Mouse (Mus musculus): Measurements from ENCODE around the gene Flvcr1.

Gene Flvcr1

GRCm38 (mm10) chr1:191026021-191026713 is at the start of gene Flvcr1:
Gene Flvcr1 (minus strand): TSS chr1:191026158.
- DNase-seq (ENCODE audit: low spot score), result peak; percentile 98

- no peak for DNase-seq (ENCODE audit: low spot score)
Measured at GRCm38 (mm10) chr1:191075199-191075883, 49.4 kb upstream of the Flvcr1 start.

- DNase-seq (ENCODE audit: low spot score), result no peak
Measured at GRCm38 (mm10) chr1:191073486-191073885, 47.5 kb upstream of the Flvcr1 start.

GRCm38 (mm10) chr1:191073001-191073400 is 47.0 kb upstream of the Flvcr1 start:
- peak; percentile 26 for DNase-seq (ENCODE audit: low spot score)

DNA sequence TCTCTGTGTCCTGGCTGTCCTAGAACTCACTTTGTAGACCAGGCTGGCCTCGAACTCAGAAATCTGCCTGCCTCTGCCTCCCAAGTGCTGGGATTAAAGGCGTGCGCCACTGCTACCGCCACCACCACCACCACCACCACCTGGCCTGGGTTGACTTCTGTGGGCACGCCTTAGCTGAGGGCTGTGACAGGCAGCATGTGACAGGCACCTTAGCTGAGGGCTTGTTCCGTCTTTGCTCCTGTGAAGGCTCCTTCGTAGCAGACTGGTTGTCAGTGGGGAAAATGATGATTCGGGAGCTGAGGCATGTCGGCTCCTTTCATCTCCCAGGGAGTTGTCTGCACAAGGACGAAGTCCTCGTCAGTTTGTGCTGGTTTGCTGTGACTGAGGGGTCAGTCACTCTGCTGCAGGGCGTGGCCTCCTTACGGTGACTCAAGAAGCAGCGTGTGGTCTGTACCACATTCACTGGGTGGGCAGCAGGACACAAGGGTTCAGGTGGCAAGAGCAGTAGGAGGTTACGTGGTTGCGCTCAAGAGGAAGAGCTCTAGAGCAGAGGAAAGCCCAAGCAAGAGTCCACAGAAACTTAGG is 46.5 kb upstream of the Flvcr1 start:
- DNase-seq (ENCODE audit: low spot score), result no peak

- DNase-seq (ENCODE audit: low spot score), result no peak
Measured at GRCm38 (mm10) chr1:191071613-191072012, 45.7 kb upstream of the Flvcr1 start.

- no peak for DNase-seq (ENCODE audit: low spot score)
Measured at GRCm38 (mm10) chr1:191070259-191070658, 44.3 kb upstream of the Flvcr1 start.

DNA sequence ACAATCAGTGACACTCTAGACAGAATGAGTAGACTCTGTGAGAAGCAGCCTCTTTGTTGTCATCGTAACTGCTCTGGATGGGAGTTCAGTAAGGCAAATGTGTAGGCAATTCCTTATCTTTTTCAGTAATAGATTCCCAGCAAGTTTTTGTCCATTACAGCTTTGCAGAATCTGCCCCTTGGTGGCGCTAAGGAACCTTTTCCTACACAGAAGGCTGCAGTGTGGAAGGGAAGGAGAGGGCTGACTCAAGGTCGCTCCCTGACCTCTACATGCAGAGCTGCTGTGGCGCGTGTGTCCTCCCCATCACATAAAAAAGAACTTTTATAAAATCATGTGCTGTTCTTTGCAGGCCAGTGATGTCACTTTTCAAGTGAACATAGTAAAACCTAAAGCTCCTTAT is 42.4 kb upstream of the Flvcr1 start:
- no peak for DNase-seq (ENCODE audit: low spot score)

DNA sequence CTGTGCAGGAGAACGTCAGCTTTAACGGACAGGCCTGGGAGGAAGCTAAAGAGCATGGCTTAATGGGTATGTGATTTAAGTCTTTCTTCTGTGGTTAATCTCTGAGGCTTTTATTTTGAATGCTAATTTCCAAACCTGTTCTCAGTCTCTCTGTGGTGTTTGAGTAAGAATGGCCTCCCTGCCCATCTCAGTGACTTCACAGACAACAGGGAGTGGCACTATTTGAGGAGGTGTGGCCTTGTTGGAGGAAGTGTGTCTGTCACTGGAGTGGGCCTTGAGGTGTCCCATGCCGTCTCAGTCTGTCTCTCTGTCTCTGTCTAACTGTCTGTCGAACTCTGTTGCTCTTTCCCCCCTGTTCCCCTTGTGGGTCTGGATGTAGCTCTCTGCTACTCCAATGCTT is 39.2 kb upstream of the Flvcr1 start:
- no peak for DNase-seq (ENCODE audit: low spot score)

DNA sequence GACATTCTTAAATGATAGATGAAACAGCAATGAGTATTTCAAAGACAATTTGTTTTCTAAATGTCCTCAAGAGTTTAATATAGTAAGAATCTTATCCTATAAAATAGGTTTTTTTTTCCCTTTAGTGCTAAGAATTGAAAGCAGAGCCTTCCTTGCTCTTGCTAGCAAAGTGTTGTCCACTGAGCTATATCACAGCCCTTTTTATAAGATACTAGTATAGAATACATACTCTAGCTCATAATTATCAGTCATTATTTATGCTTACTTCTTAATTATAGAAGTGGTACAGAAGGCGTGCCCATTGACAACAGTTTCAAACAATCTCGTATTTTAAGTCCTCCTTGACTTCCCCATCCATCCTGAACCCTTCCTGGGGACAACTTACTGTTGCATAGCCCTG is 38.6 kb upstream of the Flvcr1 start:
- DNase-seq (ENCODE audit: low spot score), result no peak

DNA sequence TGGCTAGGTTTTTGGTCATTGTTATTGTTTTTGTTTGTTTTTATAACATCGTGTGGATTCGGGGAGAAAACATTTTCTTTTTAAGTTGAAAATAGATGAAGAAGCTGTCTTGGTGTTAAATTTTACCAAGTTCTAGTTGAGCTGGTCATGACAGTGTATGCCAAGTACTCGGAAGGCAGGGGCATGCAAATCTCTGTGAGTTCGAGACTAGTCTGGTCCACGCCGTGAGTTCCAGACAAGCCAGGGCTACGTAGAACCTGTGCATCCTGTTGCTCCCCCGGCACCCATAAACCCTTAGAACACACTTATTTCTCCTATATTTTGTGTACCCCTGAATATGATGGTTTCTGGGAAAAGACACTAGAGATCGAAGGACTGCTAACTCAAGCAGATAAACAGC is 37.7 kb upstream of the Flvcr1 start:
- DNase-seq (ENCODE audit: low spot score), result no peak

DNA sequence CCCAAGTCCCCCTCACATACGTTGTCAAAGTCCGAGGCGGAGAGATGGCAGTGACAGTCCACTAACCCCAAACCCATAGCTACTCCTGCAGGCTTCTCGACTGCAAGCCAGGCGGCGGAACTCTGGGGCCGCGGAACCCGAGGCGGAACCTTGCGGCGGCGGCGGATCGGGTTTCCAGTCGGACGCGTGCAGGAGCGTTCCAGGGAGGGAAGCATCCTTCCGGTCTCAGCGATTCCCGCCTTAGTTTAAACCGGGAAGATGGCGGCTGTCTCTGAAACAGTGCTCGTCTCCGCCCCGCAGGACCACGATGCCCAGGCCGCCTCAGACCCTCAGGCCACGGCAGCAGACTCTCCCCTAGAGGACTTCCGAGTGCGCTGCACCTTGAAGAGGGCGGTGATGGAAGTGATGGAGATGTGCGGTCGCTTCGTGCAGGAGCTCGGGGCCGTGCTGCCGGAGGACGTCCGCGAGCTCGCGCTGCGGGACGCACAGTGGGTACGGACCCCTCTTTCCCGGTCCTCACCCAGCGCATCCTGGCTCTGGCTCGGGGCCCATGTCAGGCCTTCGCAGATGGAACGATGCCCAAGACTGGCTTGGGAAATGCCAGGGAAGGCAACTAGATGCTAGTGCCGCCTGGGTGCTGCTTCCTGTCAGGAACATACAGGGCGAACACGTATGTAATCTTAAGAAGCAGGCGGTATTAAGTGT is 37.0 kb upstream of the Flvcr1 start, which contains the start of the genes Tatdn3 and Nsl1:
Tatdn3 (minus strand) TSS at position 152 of the 705 bp plus-strand sequence.
Nsl1 (plus strand) TSS at position 232 of the 705 bp plus-strand sequence.
- peak; percentile 66 for DNase-seq (ENCODE audit: low spot score)

DNA sequence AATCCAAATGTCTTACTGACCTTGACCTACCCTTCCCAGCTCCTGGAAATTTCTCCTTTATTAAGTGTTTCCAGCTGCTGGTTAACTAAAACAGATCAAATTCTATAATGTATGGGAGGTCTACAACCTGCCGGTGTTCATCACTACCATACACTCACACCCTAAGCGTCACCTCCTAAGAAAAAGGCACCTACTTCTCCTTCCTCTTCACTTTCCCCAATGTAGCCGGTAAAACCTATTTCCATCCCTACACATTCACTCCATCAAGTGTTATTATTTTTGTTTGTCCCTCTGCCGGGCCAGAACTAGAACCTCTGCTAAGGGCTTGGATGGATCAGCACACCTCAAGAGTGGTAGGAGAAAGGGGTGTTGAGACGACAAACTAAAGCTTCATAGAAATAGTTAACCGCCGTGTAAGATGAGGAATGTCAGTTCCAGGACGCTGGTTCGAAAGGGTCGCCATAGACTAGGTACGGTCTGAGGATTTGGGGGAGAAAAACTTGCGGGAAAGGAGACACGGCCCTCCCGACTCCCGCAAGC is 36.4 kb upstream of the Flvcr1 start:
- DNase-seq (ENCODE audit: low spot score), result no peak

DNA sequence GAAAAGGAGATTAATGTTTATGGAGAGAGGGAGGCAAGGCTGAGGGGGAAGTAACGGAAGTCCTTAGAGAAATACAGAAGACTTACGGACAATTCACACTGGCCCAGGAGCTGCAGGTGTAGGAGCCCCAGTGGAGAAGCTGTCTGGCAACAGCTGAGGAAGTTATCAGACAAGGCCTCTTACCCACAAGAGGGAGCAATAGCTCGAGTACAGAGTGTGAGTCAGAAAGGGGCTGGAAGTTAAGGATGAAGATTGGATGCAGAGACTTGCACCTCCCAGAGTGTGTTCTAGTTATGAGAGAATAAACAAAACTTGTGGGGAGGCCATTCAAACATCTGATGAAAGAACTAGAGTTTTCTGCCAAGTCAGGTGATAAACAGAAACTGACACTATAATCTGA is 31.5 kb upstream of the Flvcr1 start:
- DNase-seq (ENCODE audit: low spot score), result no peak

DNA sequence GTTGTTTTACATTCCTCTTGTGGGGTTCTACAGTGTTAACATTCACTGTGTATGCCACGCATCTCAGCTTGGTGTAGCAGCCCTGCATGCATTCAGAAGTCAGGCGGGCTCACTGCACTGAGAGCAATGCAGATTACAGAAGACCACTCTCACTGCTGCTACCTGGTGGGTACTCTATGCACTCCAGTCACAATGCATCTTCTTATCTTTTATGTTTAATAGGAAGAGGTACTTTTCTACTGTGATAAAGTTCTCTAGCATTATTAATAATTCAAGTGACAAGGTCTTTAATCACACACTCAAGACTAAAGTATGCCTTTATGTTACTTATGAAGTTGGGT is 29.5 kb upstream of the Flvcr1 start:
- no peak for DNase-seq (ENCODE audit: low spot score)

GRCm38 (mm10) chr1:191054870-191055532 is 29.0 kb upstream of the Flvcr1 start:
- DNase-seq (ENCODE audit: low spot score), result no peak

DNA sequence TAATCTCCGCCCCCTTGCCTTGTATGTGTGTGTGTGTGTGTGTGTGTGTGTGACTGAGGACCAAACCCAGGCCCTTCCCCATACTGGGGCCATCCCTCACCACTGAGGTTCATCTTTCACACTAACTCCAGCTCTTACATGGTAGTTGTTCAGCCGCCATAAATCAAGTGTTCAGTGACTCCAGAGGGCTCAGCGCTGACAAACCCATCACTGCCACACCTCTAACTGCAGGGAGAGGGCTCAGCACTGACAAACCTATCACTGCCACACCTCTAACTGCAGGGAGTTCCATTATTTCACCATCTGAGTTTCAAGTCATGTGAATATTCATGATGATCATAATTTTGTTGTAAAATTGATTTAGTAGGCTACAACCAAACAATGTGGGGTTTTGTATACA is 27.6 kb upstream of the Flvcr1 start:
- DNase-seq (ENCODE audit: low spot score), result no peak

DNA sequence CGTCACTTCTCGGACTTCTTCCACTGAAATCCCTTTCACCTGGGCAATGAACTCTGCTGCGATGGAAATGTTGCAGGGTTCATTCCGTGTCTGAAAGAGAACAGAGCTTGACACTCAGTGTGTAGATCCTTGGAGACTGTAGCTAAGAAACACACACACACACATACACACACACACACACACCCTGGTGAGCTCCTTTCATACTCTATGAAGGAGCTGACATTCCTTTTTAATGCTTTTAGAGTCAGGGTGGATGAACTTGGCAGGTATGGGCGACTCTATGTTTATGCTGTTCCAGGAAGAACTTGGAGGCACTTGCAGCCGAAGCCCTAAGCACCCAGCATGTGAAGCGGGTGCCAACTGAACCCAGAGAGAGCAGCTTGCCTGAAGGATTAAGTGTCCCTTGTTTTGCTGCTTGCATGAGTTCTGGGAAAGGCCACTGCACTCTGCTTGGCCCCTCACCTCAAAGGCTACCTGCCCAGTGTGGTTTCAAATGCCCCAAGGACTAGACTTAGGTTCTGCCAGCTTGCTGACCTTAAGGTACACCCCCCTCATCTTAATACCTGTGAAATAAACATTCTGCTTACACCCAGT is 20.4 kb upstream of the Flvcr1 start:
- DNase-seq (ENCODE audit: low spot score), result no peak

DNA sequence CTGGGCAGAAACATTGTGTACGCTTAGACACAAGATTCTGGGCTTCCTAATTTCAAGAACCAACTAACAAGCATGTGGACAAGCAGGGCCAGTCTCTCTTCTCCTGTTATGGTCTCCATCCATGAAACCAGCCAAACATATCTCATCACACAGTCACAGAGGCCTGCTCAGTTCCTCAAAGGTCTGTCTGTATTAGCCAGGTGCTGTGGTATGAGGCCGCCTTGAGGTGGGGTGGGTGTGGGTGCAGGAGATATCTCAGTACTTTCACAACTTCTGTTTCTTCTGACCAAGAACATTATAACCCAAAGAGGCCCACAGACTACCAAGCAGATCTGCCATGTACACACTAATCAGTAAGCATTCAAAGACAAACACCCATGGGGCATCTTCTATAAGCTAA is 19.3 kb upstream of the Flvcr1 start:
- no peak for DNase-seq (ENCODE audit: low spot score)

GRCm38 (mm10) chr1:191042688-191043087 is 16.7 kb upstream of the Flvcr1 start:
- no peak for DNase-seq (ENCODE audit: low spot score)

DNA sequence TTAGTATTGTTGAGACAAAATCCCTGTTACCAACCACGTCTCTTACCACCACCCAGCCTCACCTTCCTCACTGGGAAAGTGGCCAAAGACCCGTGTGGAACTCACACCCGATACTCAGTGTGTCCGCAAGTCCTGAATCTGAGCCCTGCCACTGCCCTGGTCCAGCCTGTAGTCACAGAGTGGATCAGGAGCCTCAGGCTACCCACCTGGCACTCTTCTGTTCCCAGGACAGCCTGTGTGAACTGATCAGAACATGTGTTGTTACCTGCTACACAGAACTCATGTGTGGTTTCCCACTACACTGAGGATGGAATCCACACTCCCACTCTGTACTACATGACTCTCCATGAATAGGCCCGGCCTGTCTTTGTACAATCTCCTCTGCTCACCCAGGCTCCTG is 16.1 kb upstream of the Flvcr1 start:
- no peak for DNase-seq (ENCODE audit: low spot score)

GRCm38 (mm10) chr1:191041352-191041751 is 15.4 kb upstream of the Flvcr1 start:
- no peak for DNase-seq (ENCODE audit: low spot score)

All from left cerebral cortex, adult 11 months (tissue).